Mouse (Mus musculus) heart, embryonic 12.5 days (tissue): ENCODE measurements at regions not wholly inside any gene's neighbourhood (a gene's known extent, or its start where the extent isn't known, plus 50 kb on each side); places are given as distances from the start of the nearest gene placed in this dataset.

Source experiments
- ATAC-seq: fragments of 200-750 bp; cut with Nextera tagmentation; 2 replicates; pipeline ENCODE4 v1.8.0; 2017; ENCODE audit warnings: moderate TSS enrichment, moderate library complexity; ENCODE audit not compliant: insufficient number of reproducible peaks, low FRiP score
- H3K27ac ChIP-seq: fragments of 300-500 bp; sonication (generic); 2 replicates; pipeline ENCODE4 v1.5.1; 2016; ENCODE audit warnings: mild to moderate bottlenecking, moderate library complexity; ENCODE audit not compliant: poor library complexity, severe bottlenecking
- H3K27me3 ChIP-seq: fragments of 300-500 bp; sonication (generic); replicated peaks from 2 replicates; pipeline ENCODE4 v1.6.1; 2016; ENCODE audit warnings: mild to moderate bottlenecking, moderate library complexity
- H3K36me3 ChIP-seq: fragments of 300-500 bp; sonication (generic); 2 replicates; pipeline ENCODE4 v1.6.1; 2016; ENCODE audit warnings: mild to moderate bottlenecking, moderate library complexity
- H3K4me1 ChIP-seq: fragments of 300-500 bp; sonication (generic); replicated peaks from 2 replicates; pipeline ENCODE4 v1.6.1; 2016; ENCODE audit warnings: mild to moderate bottlenecking
- H3K4me2 ChIP-seq: fragments of 300-500 bp; sonication (generic); 2 replicates; pipeline ENCODE4 v1.6.1; 2016; ENCODE audit warnings: mild to moderate bottlenecking, moderate library complexity
- H3K4me3 ChIP-seq: fragments of 300-500 bp; sonication (generic); 2 replicates; pipeline ENCODE4 v1.5.1; 2016; ENCODE audit warnings: mild to moderate bottlenecking
- H3K9ac ChIP-seq: fragments of 300-500 bp; sonication (generic); 2 replicates; pipeline ENCODE4 v1.6.1; 2016; ENCODE audit warnings: mild to moderate bottlenecking, moderate library complexity
- H3K9me3 ChIP-seq: fragments of 300-500 bp; sonication (generic); replicated peaks from 2 replicates; pipeline ENCODE4 v1.6.1; 2016; ENCODE audit warnings: mild to moderate bottlenecking, moderate library complexity
- WGBS: fragments of 180-500 bp; shearing (Covaris S2); methylation state at CpG from one replicate; pipeline ENCODE4 v1.1.7; 2016; 5-methylcytosine and 5-hydroxymethylcytosine counted together

DNA sequence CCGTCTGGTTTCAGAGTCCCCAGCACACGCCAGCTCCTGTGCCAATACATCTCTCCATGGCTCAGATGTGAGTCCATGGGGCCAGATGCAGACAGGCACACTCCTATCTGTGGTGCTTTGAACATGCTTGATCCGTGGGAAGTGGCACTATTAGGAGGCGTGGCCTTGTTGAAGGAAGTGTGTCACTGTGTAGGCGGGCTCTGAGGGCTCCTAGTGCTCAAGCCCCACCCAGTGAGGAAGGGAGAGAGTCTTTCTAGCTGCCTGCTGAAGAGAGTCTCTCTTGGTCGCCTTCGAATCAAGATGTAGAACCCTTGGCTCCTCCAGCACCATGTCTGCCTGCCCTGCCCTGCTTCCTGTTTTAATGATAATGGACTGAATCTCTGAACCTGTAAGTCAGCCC lies 194.7 kb upstream of the Mvb12b start:
- no peak overlapping the region for H3K27ac ChIP-seq
- peaks cover 3% of the 10 kb centered on the region; the same call in 1 of the 2 replicates for H3K9me3 ChIP-seq
- 71% methylated on average over 7 of the region's 7 CpGs for WGBS
- no peak for ATAC-seq
- no peak overlapping the region for H3K4me2 ChIP-seq
- no peak overlapping the region for H3K9ac ChIP-seq
- no peaks in the 10 kb centered on the region for H3K36me3 ChIP-seq
- no peak overlapping the region for H3K4me3 ChIP-seq
- no peaks in the 10 kb centered on the region for H3K4me1 ChIP-seq
- H3K27me3 ChIP-seq = 0 out of 2 replicates have a peak, but pooled peaks cover 3% of the 10 kb centered on the region

DNA sequence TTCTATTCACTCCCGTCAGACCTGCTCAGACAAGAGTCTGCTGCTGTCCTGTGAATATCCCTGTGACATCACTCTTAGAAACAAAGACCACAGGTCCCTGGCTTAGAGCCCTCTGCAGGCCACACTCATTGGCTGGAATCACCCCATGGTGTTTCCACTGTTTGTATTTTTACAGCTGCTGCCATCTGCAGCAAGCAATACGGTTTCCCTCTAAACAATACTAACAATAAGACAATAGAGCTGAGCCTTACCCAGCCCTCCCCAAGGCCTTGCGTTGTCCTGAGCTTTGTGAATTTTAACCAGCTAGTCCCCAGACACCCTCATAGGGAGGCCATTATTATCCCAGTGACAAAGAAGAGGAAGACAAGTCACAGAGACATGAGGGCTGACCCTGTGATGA lies 192.4 kb upstream of the Mvb12b start:
- no peaks in the 10 kb centered on the region for H3K4me1 ChIP-seq
- ATAC-seq = no peak
- H3K9ac ChIP-seq = no peak overlapping the region
- no peaks in the 10 kb centered on the region for H3K27me3 ChIP-seq
- H3K27ac ChIP-seq = no peak overlapping the region
- no peak overlapping the region for H3K4me2 ChIP-seq
- 49% methylated on average over 3 of the region's 3 CpGs for WGBS
- H3K4me3 ChIP-seq = no peak overlapping the region
- H3K9me3 ChIP-seq = peaks cover 3% of the 10 kb centered on the region; the same call in 1 of the 2 replicates
- H3K36me3 ChIP-seq = no peaks in the 10 kb centered on the region

DNA sequence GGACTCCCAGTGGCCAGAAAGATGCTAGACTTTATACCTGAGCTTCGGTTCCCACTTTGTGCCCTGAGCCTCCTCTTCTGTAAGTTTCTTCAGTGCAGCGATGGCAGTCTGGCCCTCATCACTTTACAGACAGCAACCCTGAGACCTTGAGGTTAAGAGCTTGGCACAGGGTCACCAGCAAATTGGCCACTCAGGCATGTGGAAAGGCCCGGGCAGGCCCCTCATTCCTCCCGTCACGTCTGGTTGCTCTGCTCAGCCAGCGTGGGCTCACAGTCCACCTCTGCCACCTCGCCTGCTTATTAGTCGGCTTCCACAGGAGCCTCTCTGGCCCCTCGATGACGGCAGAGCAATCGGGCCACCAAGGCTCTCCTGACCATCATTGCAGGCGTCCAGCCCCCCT lies 191.5 kb upstream of the Mvb12b start:
- WGBS = 80% methylated on average over 12 of the region's 12 CpGs

DNA sequence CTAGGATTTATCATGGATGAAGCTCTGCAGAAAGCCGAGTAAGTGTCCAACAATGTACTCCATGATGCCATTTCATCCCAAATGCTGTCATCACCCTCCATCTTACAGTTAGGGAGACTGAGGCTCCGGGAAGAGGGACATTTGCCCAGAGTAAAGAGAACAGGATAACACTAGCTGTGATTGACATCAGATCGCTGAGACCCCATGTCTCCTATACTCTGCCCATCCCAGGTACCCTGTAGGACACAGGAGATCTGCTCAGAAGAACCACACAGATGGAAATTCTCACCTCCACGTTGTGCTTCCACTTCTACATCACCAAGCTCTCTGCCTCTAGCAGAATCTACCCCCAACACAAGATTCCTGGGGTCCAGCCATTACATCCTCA lies 191.1 kb upstream of the Mvb12b start:
- Histone ChIP-seq H3K4me3 (no peak overlapping the region), H3K27me3 (no peaks in the 10 kb centered on the region), H3K36me3 (no peaks in the 10 kb centered on the region), H3K9ac (no peak overlapping the region), H3K9me3 (peaks cover 1% of the 10 kb centered on the region; the same call in 1 of the 2 replicates), H3K4me1 (no peaks in the 10 kb centered on the region), H3K27ac (no peak overlapping the region), H3K4me2 (no peak overlapping the region)
- no peak for ATAC-seq
- WGBS = 63% methylated on average over 4 of the region's 4 CpGs

More for the DNA sequence above, 191.5 kb upstream of the Mvb12b start:
- Histone ChIP-seq H3K9ac (no peak overlapping the region), H3K4me2 (no peak overlapping the region), H3K27ac (no peak overlapping the region), H3K36me3 (no peaks in the 10 kb centered on the region), H3K9me3 (peaks cover 3% of the 10 kb centered on the region; the same call in 1 of the 2 replicates), H3K27me3 (no peaks in the 10 kb centered on the region), H3K4me3 (no peak overlapping the region), H3K4me1 (no peaks in the 10 kb centered on the region)
- ATAC-seq = no peak

DNA sequence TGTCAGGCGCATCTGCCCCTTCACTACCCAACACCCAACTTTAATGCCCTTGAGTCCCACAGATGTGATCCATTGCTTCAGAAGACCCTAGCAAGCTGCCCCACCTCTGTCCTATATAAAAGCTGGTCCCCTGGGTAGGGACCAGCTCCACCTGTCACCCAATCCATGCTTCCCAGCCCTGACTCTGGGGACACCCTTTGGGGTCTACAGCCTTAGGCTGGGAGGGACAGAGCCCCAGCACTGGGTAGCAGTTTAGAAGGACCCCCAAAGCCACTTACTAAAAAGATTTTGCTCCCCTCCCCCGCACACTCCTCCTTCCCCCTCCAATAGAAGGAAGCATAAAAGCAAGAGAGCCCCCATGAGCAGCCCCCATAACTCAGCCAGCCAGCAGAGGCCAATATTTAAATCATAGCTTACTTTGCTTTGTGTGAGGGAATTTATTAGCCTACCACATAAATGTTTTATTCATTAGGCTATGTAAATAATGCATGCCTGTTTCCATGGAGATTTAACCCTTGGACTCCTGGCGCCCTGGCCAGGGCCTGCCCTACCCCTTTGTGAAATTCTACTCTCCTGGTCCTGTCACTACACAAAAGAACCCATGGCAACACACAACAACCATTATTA lies 190.6 kb upstream of the Mvb12b start:
- H3K4me1 ChIP-seq = no peaks in the 10 kb centered on the region
- no peaks in the 10 kb centered on the region for H3K27me3 ChIP-seq
- 63% methylated on average over 3 of the region's 3 CpGs for WGBS
- no peak overlapping the region for H3K27ac ChIP-seq
- ATAC-seq = no peak
- no peaks in the 10 kb centered on the region for H3K9me3 ChIP-seq
- no peaks in the 10 kb centered on the region for H3K36me3 ChIP-seq
- no peak overlapping the region for H3K9ac ChIP-seq
- H3K4me3 ChIP-seq = no peak overlapping the region
- H3K4me2 ChIP-seq = no peak overlapping the region

DNA sequence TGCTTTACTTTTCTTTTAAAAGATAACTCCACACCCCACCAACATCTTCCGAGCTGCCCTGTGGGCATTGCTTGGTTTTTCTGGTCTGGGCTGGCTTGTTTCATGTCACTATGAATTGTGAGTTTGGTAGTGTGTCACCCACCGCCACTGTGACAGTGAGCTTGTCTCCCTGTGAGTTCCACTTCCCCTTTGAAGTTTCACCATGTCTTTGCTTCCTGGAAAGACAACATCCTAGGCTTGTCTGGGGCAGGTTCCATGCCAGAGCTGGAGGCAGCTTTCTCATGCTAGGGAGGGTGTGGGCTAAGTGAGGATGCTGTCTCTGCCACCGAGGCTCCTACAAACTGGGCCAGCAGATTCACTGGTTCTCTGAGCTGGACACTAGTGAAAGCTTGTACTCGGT lies 188.6 kb upstream of the Mvb12b start:
- Histone ChIP-seq H3K27me3 (no peaks in the 10 kb centered on the region), H3K27ac (no peak overlapping the region), H3K4me3 (no peak overlapping the region), H3K4me2 (no peak overlapping the region), H3K4me1 (no peaks in the 10 kb centered on the region), H3K9ac (no peak overlapping the region), H3K36me3 (no peaks in the 10 kb centered on the region), H3K9me3 (no peaks in the 10 kb centered on the region)
- 64% methylated on average over 4 of the region's 4 CpGs for WGBS
- no peak for ATAC-seq

DNA sequence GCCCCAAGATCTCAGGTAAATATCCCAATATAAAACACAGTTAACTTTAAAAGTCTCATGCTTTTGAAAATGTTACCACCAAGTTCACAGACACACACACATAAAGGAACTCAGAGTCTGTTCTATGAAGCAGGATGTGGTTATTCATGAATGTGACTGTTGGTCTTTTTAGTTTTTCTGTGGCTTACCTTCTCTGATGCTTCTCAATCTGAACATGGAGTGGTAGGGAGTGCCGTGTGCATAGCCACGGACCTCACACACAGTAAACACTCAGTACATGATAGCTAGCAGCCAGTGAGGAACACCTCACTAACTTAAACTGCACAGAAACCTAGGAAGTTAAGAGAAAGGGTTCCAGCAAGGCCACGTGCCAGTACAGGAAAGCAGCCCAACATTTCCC lies 186.3 kb upstream of the Mvb12b start:
- ATAC-seq = no peak
- Histone ChIP-seq H3K4me2 (no peak overlapping the region), H3K4me1 (no peaks in the 10 kb centered on the region), H3K36me3 (no peaks in the 10 kb centered on the region), H3K4me3 (no peak overlapping the region), H3K9me3 (no peaks in the 10 kb centered on the region), H3K9ac (no peak overlapping the region), H3K27ac (no peak overlapping the region), H3K27me3 (no peaks in the 10 kb centered on the region)
- 65% methylated on average over 3 of the region's 3 CpGs for WGBS

DNA sequence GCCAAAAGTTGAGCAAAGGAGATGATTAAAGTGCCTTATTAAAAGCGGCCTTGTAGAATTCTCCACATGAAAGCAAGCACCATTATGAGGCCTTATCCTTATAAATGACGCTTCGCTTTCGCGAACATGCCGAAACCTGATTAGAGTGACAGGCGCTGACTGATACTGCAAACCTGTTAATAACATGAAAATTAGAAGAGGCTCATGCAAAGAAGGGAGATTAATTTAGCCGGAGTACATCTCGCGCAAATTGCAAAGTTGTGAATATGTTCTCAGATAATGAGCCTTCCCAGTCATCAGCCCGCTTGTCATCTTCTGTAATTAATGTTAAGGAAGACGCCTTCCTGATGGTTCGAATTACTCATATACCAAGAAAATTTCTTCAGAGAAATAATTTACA lies 177.8 kb upstream of the Mvb12b start:
- no peak for ATAC-seq
- no peaks in the 10 kb centered on the region for H3K9me3 ChIP-seq
- H3K27ac ChIP-seq = no peak overlapping the region
- no peaks in the 10 kb centered on the region for H3K36me3 ChIP-seq
- no peaks in the 10 kb centered on the region for H3K4me1 ChIP-seq
- no peak overlapping the region for H3K9ac ChIP-seq
- H3K4me2 ChIP-seq = no peak overlapping the region
- no peak overlapping the region for H3K4me3 ChIP-seq
- H3K27me3 ChIP-seq = no peaks in the 10 kb centered on the region
- WGBS = 91% methylated on average over 13 of the region's 13 CpGs

DNA sequence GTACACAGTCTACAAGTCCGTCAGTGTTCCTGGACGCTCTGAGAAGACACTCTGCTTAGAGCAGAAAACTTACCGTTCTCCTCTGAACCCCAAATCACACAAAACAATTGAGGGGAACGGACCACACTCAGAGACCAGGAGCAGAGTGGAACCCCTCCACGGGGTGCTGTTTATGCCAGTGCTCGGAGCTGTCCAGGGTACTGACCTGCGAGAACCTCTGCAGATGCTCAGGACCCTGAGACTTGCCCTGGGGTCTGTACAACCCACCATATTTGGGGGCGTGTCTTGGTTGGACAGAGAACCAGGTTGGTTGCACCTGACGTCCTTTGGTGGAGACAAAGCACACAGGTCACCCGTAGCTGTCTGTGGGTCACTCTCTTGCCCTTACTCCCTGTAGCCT lies 177.3 kb upstream of the Mvb12b start:
- no peak for ATAC-seq
- no peak overlapping the region for H3K27ac ChIP-seq
- no peak overlapping the region for H3K9ac ChIP-seq
- no peaks in the 10 kb centered on the region for H3K27me3 ChIP-seq
- H3K36me3 ChIP-seq = no peaks in the 10 kb centered on the region
- H3K4me3 ChIP-seq = no peak overlapping the region
- H3K4me2 ChIP-seq = no peak overlapping the region
- H3K4me1 ChIP-seq = no peaks in the 10 kb centered on the region
- 35% methylated on average over 10 of the region's 10 CpGs for WGBS
- no peaks in the 10 kb centered on the region for H3K9me3 ChIP-seq

DNA sequence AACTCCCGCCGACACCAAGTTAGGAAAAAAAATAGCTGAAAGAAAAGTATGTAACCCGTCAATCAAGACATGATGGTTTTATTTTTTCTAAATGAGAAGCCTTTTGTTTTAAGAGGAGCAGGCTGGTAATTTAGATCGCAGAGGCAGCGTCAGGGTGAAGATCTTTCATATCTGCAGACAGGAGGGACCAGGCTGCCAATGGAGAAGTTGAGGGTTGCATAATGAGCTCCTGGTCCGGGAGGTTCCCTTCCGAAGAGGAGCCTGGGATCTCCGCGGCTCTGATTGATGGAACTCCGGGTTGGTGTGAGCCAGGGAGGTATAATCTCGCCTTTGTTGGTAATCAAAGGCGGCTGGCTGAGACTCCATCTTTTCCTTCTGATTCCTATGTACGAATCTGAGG lies 168.8 kb upstream of the Mvb12b start:
- no peaks in the 10 kb centered on the region for H3K36me3 ChIP-seq
- H3K27ac ChIP-seq = no peak overlapping the region
- H3K9me3 ChIP-seq = peaks cover 9% of the 10 kb centered on the region; the same call in 1 of the 2 replicates
- H3K9ac ChIP-seq = no peak overlapping the region
- H3K4me3 ChIP-seq = no peak overlapping the region
- no peaks in the 10 kb centered on the region for H3K4me1 ChIP-seq
- no peak for ATAC-seq
- no peaks in the 10 kb centered on the region for H3K27me3 ChIP-seq
- H3K4me2 ChIP-seq = no peak overlapping the region
- 71% methylated on average over 13 of the region's 13 CpGs for WGBS

DNA sequence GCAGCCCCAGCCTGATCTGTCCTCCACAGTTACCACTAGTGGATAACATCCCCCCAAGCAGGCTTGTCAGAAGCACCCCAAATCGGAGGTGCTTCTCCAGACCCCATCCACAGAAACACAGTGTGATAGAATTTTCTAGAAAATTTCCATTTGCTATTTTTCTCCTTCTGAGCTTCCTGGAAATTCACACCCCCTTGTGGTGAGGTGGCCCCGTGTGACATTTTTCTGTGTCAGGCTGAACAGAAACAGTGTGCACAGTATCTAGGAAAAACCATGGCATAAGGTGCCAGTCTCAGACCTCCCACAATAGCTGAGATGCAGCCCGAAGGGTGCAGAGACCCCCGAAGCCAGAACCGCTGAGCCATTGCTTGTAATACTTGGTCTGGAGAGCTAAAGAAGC lies 155.3 kb upstream of the Mvb12b start:
- Histone ChIP-seq H3K9ac (no peak overlapping the region), H3K27ac (no peak overlapping the region), H3K4me3 (no peak overlapping the region), H3K27me3 (peaks cover 4% of the 10 kb centered on the region; the same call in 1 of the 2 replicates), H3K9me3 (0 out of 2 replicates have a peak, but pooled peaks cover 5% of the 10 kb centered on the region), H3K4me1 (no peaks in the 10 kb centered on the region), H3K36me3 (no peaks in the 10 kb centered on the region), H3K4me2 (no peak overlapping the region)
- WGBS = 72% methylated on average over 5 of the region's 5 CpGs
- ATAC-seq = no peak

DNA sequence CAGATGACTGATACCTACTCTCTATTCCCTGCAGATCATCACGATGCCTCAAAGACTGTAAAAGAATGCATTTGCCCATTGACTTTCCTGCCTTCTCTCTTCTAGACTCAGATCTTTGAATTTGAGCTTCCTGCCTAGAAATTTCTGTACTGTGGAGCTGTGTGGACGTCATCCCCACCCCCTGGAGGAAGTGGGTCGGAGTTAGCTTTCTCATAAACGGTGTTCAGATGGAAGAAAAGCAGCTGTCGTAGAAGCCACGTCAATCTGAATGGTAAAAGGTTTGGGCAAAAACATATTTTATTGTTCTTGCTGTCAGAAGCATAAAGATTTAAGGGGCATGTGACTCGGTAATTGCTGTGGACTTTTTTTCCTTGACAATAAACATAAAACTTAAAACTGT lies 154.6 kb upstream of the Mvb12b start:
- H3K36me3 ChIP-seq = no peaks in the 10 kb centered on the region
- H3K4me1 ChIP-seq = no peaks in the 10 kb centered on the region
- ATAC-seq = no peak
- peaks cover 4% of the 10 kb centered on the region; the same call in 1 of the 2 replicates for H3K27me3 ChIP-seq
- WGBS = 56% methylated on average over 7 of the region's 7 CpGs
- H3K4me2 ChIP-seq = no peak overlapping the region
- H3K27ac ChIP-seq = no peak overlapping the region
- H3K4me3 ChIP-seq = no peak overlapping the region
- H3K9me3 ChIP-seq = no peaks in the 10 kb centered on the region
- H3K9ac ChIP-seq = no peak overlapping the region
